Comparison of ENCODE assay signal across 8 mouse cellular contexts in genomic region chr7:99351802-99352517, GRCm38 (mm10). TPM values are rescaled to one million over a fixed set of nuclear protein-coding genes. Genes with fewer than 3 reads are reported as not detected.
DNase-seq lines count a peak whose midpoint lies in the region; ATAC-seq and TF ChIP-seq lines count a peak whose summit lies in the region.

No protein-coding gene starts in this region.

- H3K4me3 ChIP-seq in embryonic facial prominence, embryonic 15.5 days (replicated peaks), result peak overlapping the region; percentile 54
- peak overlapping the region; percentile 73 for H3K4me3 ChIP-seq in hindbrain, embryonic 10.5 days
- peak overlapping the region; percentile 71 for H3K4me3 ChIP-seq in limb, embryonic 15.5 days
- peak overlapping the region; percentile 29 for H3K4me3 ChIP-seq in midbrain, postnatal 0 days (ENCODE audit: low read depth, low read length)

- ATAC-seq in embryonic facial prominence, embryonic 15.5 days (ENCODE audit: insufficient number of reproducible peaks, low FRiP score, low TSS enrichment, low read depth), result no peak
- ATAC-seq in limb, embryonic 15.5 days (ENCODE audit: insufficient number of reproducible peaks, low FRiP score, low TSS enrichment, low read depth), result no peak
- no peak for ATAC-seq in midbrain, postnatal 0 days (ENCODE audit: low FRiP score)

- peak overlapping the region; percentile 83 for H3K4me2 ChIP-seq in embryonic facial prominence, embryonic 15.5 days (replicated peaks)
- H3K4me2 ChIP-seq in limb, embryonic 15.5 days, result peak overlapping the region; percentile 81
- peak overlapping the region; percentile 49 for H3K4me2 ChIP-seq in midbrain, postnatal 0 days (ENCODE audit: low read depth, low read length, poor library complexity, severe bottlenecking)

- no peaks in the 10 kb centered on the region for H3K27me3 ChIP-seq in embryonic facial prominence, embryonic 15.5 days
- no peaks in the 10 kb centered on the region for H3K27me3 ChIP-seq in hindbrain, embryonic 10.5 days (ENCODE audit: insufficient read depth, poor library complexity, severe bottlenecking)
- H3K27me3 ChIP-seq in limb, embryonic 15.5 days, result no peaks in the 10 kb centered on the region
- no peaks in the 10 kb centered on the region for H3K27me3 ChIP-seq in midbrain, postnatal 0 days (ENCODE audit: insufficient read depth, low read length)

- H3K4me1 ChIP-seq in embryonic facial prominence, embryonic 15.5 days, result peaks cover 76% of the 10 kb centered on the region
- H3K4me1 ChIP-seq in hindbrain, embryonic 10.5 days (replicated peaks), result peaks cover 83% of the 10 kb centered on the region
- peaks cover 72% of the 10 kb centered on the region for H3K4me1 ChIP-seq in limb, embryonic 15.5 days
- H3K4me1 ChIP-seq in midbrain, postnatal 0 days (ENCODE audit: insufficient read depth, low read length), result peaks cover 21% of the 10 kb centered on the region

- under 1% methylated on average over 18 of the region's 18 CpGs for WGBS in embryonic facial prominence, embryonic 15.5 days
- under 1% methylated on average over 18 of the region's 18 CpGs for WGBS in hindbrain, embryonic 10.5 days
- WGBS in limb, embryonic 15.5 days, result 2% methylated on average over 18 of the region's 18 CpGs
- WGBS in midbrain, postnatal 0 days, result 12% methylated on average over 18 of the region's 18 CpGs

- no peaks in the 10 kb centered on the region for H3K9me3 ChIP-seq in embryonic facial prominence, embryonic 15.5 days (replicated peaks)
- H3K9me3 ChIP-seq in hindbrain, embryonic 10.5 days, result no peaks in the 10 kb centered on the region
- H3K9me3 ChIP-seq in limb, embryonic 15.5 days, result no peaks in the 10 kb centered on the region
- H3K9me3 ChIP-seq in midbrain, postnatal 0 days (ENCODE audit: low read length), result no peaks in the 10 kb centered on the region

- DNase-seq in cerebellum, postnatal 14 days, result peak; percentile 46 to 50
- DNase-seq in cerebellum, adult 11 months, result no peak
- peak; percentile 85 for DNase-seq in hindbrain, embryonic 10.5 days (ENCODE audit: low spot score)
- DNase-seq in midbrain, postnatal 0 days (ENCODE audit: low spot score), result peak; percentile 71
- DNase-seq in thymus, postnatal 4 days, result no peak
- DNase-seq in B cell, adult 2 months, result no peak

- no peak for TF ChIP-seq CTCF in midbrain, postnatal 0 days (IDR thresholded peaks at IDR 0.05)

- H3K36me3 ChIP-seq in embryonic facial prominence, embryonic 15.5 days, result peaks cover 28% of the 10 kb centered on the region
- peaks cover 38% of the 10 kb centered on the region for H3K36me3 ChIP-seq in hindbrain, embryonic 10.5 days
- peaks cover 30% of the 10 kb centered on the region for H3K36me3 ChIP-seq in limb, embryonic 15.5 days
- H3K36me3 ChIP-seq in midbrain, postnatal 0 days (ENCODE audit: insufficient read depth, low read length), result no peaks in the 10 kb centered on the region

- H3K9ac ChIP-seq in embryonic facial prominence, embryonic 15.5 days, result peak overlapping the region; percentile 82
- peak overlapping the region; percentile 85 for H3K9ac ChIP-seq in limb, embryonic 15.5 days
- H3K9ac ChIP-seq in midbrain, postnatal 0 days (replicated peaks; ENCODE audit: low read length, poor library complexity, severe bottlenecking), result peak overlapping the region; percentile 20

- H3K27ac ChIP-seq in embryonic facial prominence, embryonic 15.5 days (replicated peaks), result peak overlapping the region; percentile 97
- peak overlapping the region; percentile 99 for H3K27ac ChIP-seq in hindbrain, embryonic 10.5 days
- H3K27ac ChIP-seq in limb, embryonic 15.5 days, result peak overlapping the region; percentile 97
- peak overlapping the region; percentile 49 for H3K27ac ChIP-seq in midbrain, postnatal 0 days (ENCODE audit: low read depth, low read length)

RNA-seq across cellular contexts. Expression of gene Serpinh1, which starts 1.1 kb away (rescaled TPM):
- 2,130 and 2,205 TPM in 2 replicates for polyA plus RNA-seq in embryonic facial prominence, embryonic 15.5 days (2015; fragmentation: Nextera tagmentation; extraction: Ambion mirVana)
- 861 and 996 TPM in 2 replicates for polyA plus RNA-seq in hindbrain, embryonic 10.5 days (2016; fragmentation: Nextera tagmentation; extraction: Ambion mirVana)
- polyA plus RNA-seq in limb, embryonic 15.5 days (2015; fragmentation: Nextera tagmentation; extraction: Ambion mirVana), result 2,485 and 2,692 TPM in 2 replicates
- 151 and 160 TPM in 2 replicates for total RNA-seq in midbrain, postnatal 0 days (2014; rRNA removed)
- 114 and 125 TPM in 2 replicates for polyA plus RNA-seq in midbrain, postnatal 0 days (2015; fragmentation: Nextera tagmentation; extraction: Ambion mirVana)

RNA-seq across cellular contexts. Expression of gene Gdpd5, which starts 29.3 kb away (rescaled TPM):
- polyA plus RNA-seq in embryonic facial prominence, embryonic 15.5 days (2015; fragmentation: Nextera tagmentation; extraction: Ambion mirVana), result 15.1 and 17.5 TPM in 2 replicates
- polyA plus RNA-seq in hindbrain, embryonic 10.5 days (2016; fragmentation: Nextera tagmentation; extraction: Ambion mirVana), result 33.8 and 43.8 TPM in 2 replicates
- polyA plus RNA-seq in limb, embryonic 15.5 days (2015; fragmentation: Nextera tagmentation; extraction: Ambion mirVana), result 13.8 and 15.9 TPM in 2 replicates
- total RNA-seq in midbrain, postnatal 0 days (2014; rRNA removed), result 41.0 and 44.6 TPM in 2 replicates
- polyA plus RNA-seq in midbrain, postnatal 0 days (2015; fragmentation: Nextera tagmentation; extraction: Ambion mirVana), result 25.9 and 26.0 TPM in 2 replicates

Comparison
In these comparisons a context has a peak if more than half of its experiments do, and no peak if none do; other contexts are left out.
1. DNase-seq: peak in cerebellum, postnatal 14 days (2 of 2), hindbrain, embryonic 10.5 days (single experiment) and midbrain, postnatal 0 days (single experiment); none in cerebellum, adult 11 months (single experiment), thymus, postnatal 4 days (single experiment) and B cell, adult 2 months (0 of 2).
2. H3K27ac ChIP-seq: peak in every context shown above with its lines; median percentile 99 in hindbrain, embryonic 10.5 days; 97 in embryonic facial prominence, embryonic 15.5 days; 97 in limb, embryonic 15.5 days; 49 in midbrain, postnatal 0 days.
3. H3K9ac ChIP-seq: peak in every context shown above with its lines; median percentile 85 in limb, embryonic 15.5 days; 82 in embryonic facial prominence, embryonic 15.5 days; 20 in midbrain, postnatal 0 days.
4. Peak in every context shown above with its lines, with median percentiles within 50 percentile points of each other: H3K4me2 ChIP-seq and H3K4me3 ChIP-seq.